In the genomic region with DNA sequence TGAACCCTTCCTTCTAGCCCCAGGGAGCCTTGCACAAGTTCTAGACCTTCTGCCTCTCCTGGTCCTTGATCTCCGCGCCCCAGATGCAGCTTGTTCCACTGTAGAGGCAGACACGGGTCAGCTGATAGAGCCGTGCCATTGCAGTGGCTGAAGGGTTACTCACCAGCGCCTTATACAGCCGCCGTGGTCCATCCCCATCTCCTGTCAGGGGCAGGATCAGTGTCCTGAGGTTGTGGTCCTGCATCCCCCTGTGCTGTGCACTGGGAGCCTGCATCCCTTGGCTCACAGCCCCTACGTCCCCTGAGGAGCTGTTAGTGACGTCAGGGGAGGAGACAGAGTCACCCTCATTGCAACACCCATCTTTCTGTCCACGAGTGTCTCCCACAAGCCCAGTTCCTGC, we compare ENCODE assay signal across 9 mouse cellular contexts. TPM values are rescaled to one million over a fixed set of nuclear protein-coding genes. Genes with fewer than 3 reads are reported as not detected.
A peak's percentile ranks its signal among the peaks of the same experiment; 100 is the strongest.
DNase-seq lines count a peak whose midpoint lies in the region; ATAC-seq and TF ChIP-seq lines count a peak whose summit lies in the region.
"Had no signal": no experiment of that assay in that cellular context is flagged by ENCODE, and none has a peak within 500 bp of the region (broad histone marks: within the 10 kb centered on the region; RNA-seq: fewer than 3 reads in every experiment).

No protein-coding gene starts in this region.

- no peak for TF ChIP-seq EP300 in liver, embryonic 14.5 days (IDR thresholded peaks at IDR 0.05; ENCODE audit: low read depth)

- H3K27ac ChIP-seq in kidney, postnatal 0 days: peak overlapping the region; percentile 50; the same call in 1 of the 2 replicates
- H3K27ac ChIP-seq in bone marrow macrophage, adult 2 months (ENCODE audit: insufficient read depth, low read depth, low read length): peak overlapping the region; percentile 24
- peak overlapping the region; percentile 35; the same call in 1 of the 2 replicates for H3K27ac ChIP-seq in forebrain, embryonic 15.5 days (replicated peaks)
- no peak overlapping the region for H3K27ac ChIP-seq in liver, embryonic 14.5 days
- no peak overlapping the region; the same call in 1 of the 2 replicates for H3K27ac ChIP-seq in hindbrain, embryonic 16.5 days (ENCODE audit: low read depth, low read length)
- H3K27ac ChIP-seq: hindbrain, embryonic 14.5 days had no signal

- H3K4me3 ChIP-seq in kidney, postnatal 0 days (replicated peaks; ENCODE audit: low read depth, low read length): no peak overlapping the region
- 0 out of 2 replicates have a peak overlapping the region, but pooled peaks have one; percentile 4 for H3K4me3 ChIP-seq in bone marrow macrophage, adult 2 months (ENCODE audit: insufficient read depth, low read length)
- no peak overlapping the region for H3K4me3 ChIP-seq in forebrain, embryonic 15.5 days
- H3K4me3 ChIP-seq in liver, embryonic 14.5 days (ENCODE audit: insufficient read depth in 1 of 2, low read depth in 2 of 2, low read length in 2 of 2): no peak overlapping the region
- no peak overlapping the region for H3K4me3 ChIP-seq in hindbrain, embryonic 16.5 days (ENCODE audit: low read length)

- peaks cover 45% of the 10 kb centered on the region for H3K4me1 ChIP-seq in kidney, postnatal 0 days (replicated peaks; ENCODE audit: insufficient read depth, low read length)
- peaks cover 59% of the 10 kb centered on the region for H3K4me1 ChIP-seq in bone marrow macrophage, adult 2 months (ENCODE audit: control insufficient read depth, insufficient read depth, low read length)
- peaks cover 17% of the 10 kb centered on the region for H3K4me1 ChIP-seq in forebrain, embryonic 15.5 days
- peaks cover 19 to 45% of the 10 kb centered on the region in 2 experiments for H3K4me1 ChIP-seq in liver, embryonic 14.5 days (replicated peaks; ENCODE audit: control insufficient read depth in 2 of 2, insufficient read depth in 2 of 2, low read length in 1 of 2)
- peaks cover 23% of the 10 kb centered on the region for H3K4me1 ChIP-seq in hindbrain, embryonic 16.5 days (ENCODE audit: control insufficient read depth, insufficient read depth, low read depth, low read length)

- DNase-seq in kidney, postnatal 0 days (ENCODE audit: low spot score): no peak
- DNase-seq in kidney, adult 9 months: no peak
- no peak for DNase-seq in liver, embryonic 14.5 days (ENCODE audit: low read depth in 3 of 3, low spot score in 3 of 3)
- no peak for DNase-seq in embryo, embryonic 9.5 days (ENCODE audit: extremely low spot score)
- no peak for DNase-seq in testis, postnatal 14 days (ENCODE audit: low spot score)

- H3K4me2 ChIP-seq in kidney, postnatal 0 days (ENCODE audit: low read length): peak overlapping the region; percentile 25; the same call in 1 of the 2 replicates
- H3K4me2 ChIP-seq in forebrain, embryonic 15.5 days (replicated peaks): no peak overlapping the region
- peak overlapping the region; percentile 52 for H3K4me2 ChIP-seq in liver, embryonic 14.5 days (ENCODE audit: low read depth)
- no peak overlapping the region for H3K4me2 ChIP-seq in hindbrain, embryonic 16.5 days (ENCODE audit: low read length)
- H3K4me2 ChIP-seq: hindbrain, embryonic 14.5 days had no signal

- no peaks in the 10 kb centered on the region for H3K9me3 ChIP-seq in kidney, postnatal 0 days (replicated peaks; ENCODE audit: low read length)
- H3K9me3 ChIP-seq in forebrain, embryonic 15.5 days: no peaks in the 10 kb centered on the region
- no peaks in the 10 kb centered on the region for H3K9me3 ChIP-seq in liver, embryonic 14.5 days (ENCODE audit: control insufficient read depth, low read length)
- H3K9me3 ChIP-seq in hindbrain, embryonic 16.5 days (ENCODE audit: control insufficient read depth, low read length): no peaks in the 10 kb centered on the region

- TF ChIP-seq POLR2A in bone marrow macrophage, adult 2 months (IDR thresholded peaks at IDR 0.05; ENCODE audit: borderline replicate concordance, low read depth, low read length): no peak

- no peak overlapping the region for H3K9ac ChIP-seq in kidney, postnatal 0 days (ENCODE audit: low read depth, low read length)
- H3K9ac ChIP-seq in forebrain, embryonic 15.5 days (replicated peaks): no peak overlapping the region
- H3K9ac ChIP-seq in liver, embryonic 14.5 days (replicated peaks): peak overlapping the region; percentile 35
- no peak overlapping the region for H3K9ac ChIP-seq in hindbrain, embryonic 16.5 days (ENCODE audit: low read depth, low read length)
- H3K9ac ChIP-seq: hindbrain, embryonic 14.5 days had no signal

- no peak for TF ChIP-seq CTCF in kidney, postnatal 0 days (IDR thresholded peaks at IDR 0.05; ENCODE audit: low read depth)
- TF ChIP-seq CTCF in bone marrow macrophage, adult 2 months (IDR thresholded peaks at IDR 0.05; ENCODE audit: low read depth, low read length): no peak
- no peak for TF ChIP-seq CTCF in liver, embryonic 14.5 days (IDR thresholded peaks at IDR 0.05; ENCODE audit: low read depth)

- peaks cover 26% of the 10 kb centered on the region for H3K36me3 ChIP-seq in kidney, postnatal 0 days (ENCODE audit: insufficient read depth, low read length)
- H3K36me3 ChIP-seq in forebrain, embryonic 15.5 days: peaks cover 27% of the 10 kb centered on the region
- peaks cover 6% of the 10 kb centered on the region; the same call in 1 of the 2 replicates for H3K36me3 ChIP-seq in liver, embryonic 14.5 days (replicated peaks; ENCODE audit: control insufficient read depth, insufficient read depth, low read depth)
- peaks cover 18% of the 10 kb centered on the region for H3K36me3 ChIP-seq in hindbrain, embryonic 16.5 days (ENCODE audit: control insufficient read depth, insufficient read depth, low read length)

- H3K27me3 ChIP-seq in kidney, postnatal 0 days (ENCODE audit: insufficient read depth, low read length): no peaks in the 10 kb centered on the region
- no peaks in the 10 kb centered on the region for H3K27me3 ChIP-seq in forebrain, embryonic 15.5 days
- H3K27me3 ChIP-seq in liver, embryonic 14.5 days (ENCODE audit: control insufficient read depth, insufficient read depth, low read length): no peaks in the 10 kb centered on the region
- H3K27me3 ChIP-seq in hindbrain, embryonic 16.5 days (replicated peaks; ENCODE audit: control insufficient read depth, insufficient read depth, low read length): no peaks in the 10 kb centered on the region

- no peak for ATAC-seq in kidney, postnatal 0 days (replicated peaks; ENCODE audit: low FRiP score, low read depth)
- no peak for ATAC-seq in forebrain, embryonic 15.5 days (replicated peaks)
- no peak for ATAC-seq in liver, embryonic 14.5 days (ENCODE audit: insufficient read depth)
- no peak for ATAC-seq in hindbrain, embryonic 16.5 days

- WGBS in kidney, postnatal 0 days: 65% methylated on average over 10 of the region's 10 CpGs
- 82% methylated on average over 10 of the region's 10 CpGs for WGBS in forebrain, embryonic 15.5 days
- WGBS in liver, embryonic 14.5 days (ENCODE audit: insufficient replicate concordance): 37% methylated on average over 10 of the region's 10 CpGs
- 77% methylated on average over 10 of the region's 10 CpGs for WGBS in hindbrain, embryonic 16.5 days

RNA-seq across cellular contexts. Expression of gene Pip5k1c, which starts 10.5 kb away (rescaled TPM):
- polyA plus RNA-seq in kidney, postnatal 0 days (2015; fragmentation: Nextera tagmentation; extraction: Ambion mirVana): 37.8 and 39.3 TPM in 2 replicates
- 90.9 and 106 TPM in 2 replicates for polyA plus RNA-seq in bone marrow macrophage, adult 2 months (2012; ENCODE audit: insufficient read depth, insufficient read length, missing spikeins)
- 123 and 127 TPM in 2 replicates for polyA plus RNA-seq in forebrain, embryonic 15.5 days (2015; fragmentation: Nextera tagmentation; extraction: Ambion mirVana)
- polyA plus RNA-seq in liver, embryonic 14.5 days (2012; rRNA removed): 12.8 and 13.1 TPM in 2 replicates
- polyA plus RNA-seq in liver, embryonic 14.5 days (2014; fragmentation: Nextera tagmentation; extraction: Ambion mirVana): 10.5 and 12.5 TPM in 2 replicates
- polyA plus RNA-seq in hindbrain, embryonic 16.5 days (2015; fragmentation: Nextera tagmentation; extraction: Ambion mirVana): 128 and 144 TPM in 2 replicates

RNA-seq across cellular contexts. Expression of gene Tjp3, which starts 11.9 kb away (rescaled TPM):
- 19.0 and 19.1 TPM in 2 replicates for polyA plus RNA-seq in kidney, postnatal 0 days (2015; fragmentation: Nextera tagmentation; extraction: Ambion mirVana)
- polyA plus RNA-seq in bone marrow macrophage, adult 2 months (2012; ENCODE audit: insufficient read depth, insufficient read length, missing spikeins): 9.2 and 9.8 TPM in 2 replicates
- 8.5 and 9.0 TPM in 2 replicates for polyA plus RNA-seq in forebrain, embryonic 15.5 days (2015; fragmentation: Nextera tagmentation; extraction: Ambion mirVana)
- polyA plus RNA-seq in liver, embryonic 14.5 days (2012; rRNA removed): 0.38 and 0.40 TPM in 2 replicates
- polyA plus RNA-seq in liver, embryonic 14.5 days (2014; fragmentation: Nextera tagmentation; extraction: Ambion mirVana): 0.20 and 0.37 TPM in 2 replicates
- 5.3 and 6.4 TPM in 2 replicates for polyA plus RNA-seq in hindbrain, embryonic 16.5 days (2015; fragmentation: Nextera tagmentation; extraction: Ambion mirVana)

RNA-seq across cellular contexts. Expression of gene Cactin, which starts 17.6 kb away (rescaled TPM):
- 24.5 and 26.4 TPM in 2 replicates for polyA plus RNA-seq in kidney, postnatal 0 days (2015; fragmentation: Nextera tagmentation; extraction: Ambion mirVana)
- polyA plus RNA-seq in bone marrow macrophage, adult 2 months (2012; ENCODE audit: insufficient read depth, insufficient read length, missing spikeins): 18.1 and 18.2 TPM in 2 replicates
- polyA plus RNA-seq in forebrain, embryonic 15.5 days (2015; fragmentation: Nextera tagmentation; extraction: Ambion mirVana): 40.7 and 42.4 TPM in 2 replicates
- 20.8 and 24.3 TPM in 2 replicates for polyA plus RNA-seq in liver, embryonic 14.5 days (2012; rRNA removed)
- polyA plus RNA-seq in liver, embryonic 14.5 days (2014; fragmentation: Nextera tagmentation; extraction: Ambion mirVana): 12.1 and 16.6 TPM in 2 replicates
- 26.3 and 30.6 TPM in 2 replicates for polyA plus RNA-seq in hindbrain, embryonic 16.5 days (2015; fragmentation: Nextera tagmentation; extraction: Ambion mirVana)

RNA-seq across cellular contexts. Expression of gene Tbxa2r, which starts 25.3 kb away (rescaled TPM):
- polyA plus RNA-seq in kidney, postnatal 0 days (2015; fragmentation: Nextera tagmentation; extraction: Ambion mirVana): 16.1 and 17.5 TPM in 2 replicates
- not detected in 2 replicates for polyA plus RNA-seq in bone marrow macrophage, adult 2 months (2012; ENCODE audit: insufficient read depth, insufficient read length, missing spikeins)
- 3.1 and 4.3 TPM in 2 replicates for polyA plus RNA-seq in forebrain, embryonic 15.5 days (2015; fragmentation: Nextera tagmentation; extraction: Ambion mirVana)
- polyA plus RNA-seq in liver, embryonic 14.5 days (2012; rRNA removed): 2.4 and 3.1 TPM in 2 replicates
- polyA plus RNA-seq in liver, embryonic 14.5 days (2014; fragmentation: Nextera tagmentation; extraction: Ambion mirVana): 1.9 and 3.3 TPM in 2 replicates
- polyA plus RNA-seq in hindbrain, embryonic 16.5 days (2015; fragmentation: Nextera tagmentation; extraction: Ambion mirVana): 5.4 and 6.3 TPM in 2 replicates

RNA-seq across cellular contexts. Expression of gene Apba3, which starts 36.5 kb away (rescaled TPM):
- 55.7 and 60.5 TPM in 2 replicates for polyA plus RNA-seq in kidney, postnatal 0 days (2015; fragmentation: Nextera tagmentation; extraction: Ambion mirVana)
- 34.3 and 36.1 TPM in 2 replicates for polyA plus RNA-seq in bone marrow macrophage, adult 2 months (2012; ENCODE audit: insufficient read depth, insufficient read length, missing spikeins)
- polyA plus RNA-seq in forebrain, embryonic 15.5 days (2015; fragmentation: Nextera tagmentation; extraction: Ambion mirVana): 33.5 and 37.5 TPM in 2 replicates
- polyA plus RNA-seq in liver, embryonic 14.5 days (2012; rRNA removed): 14.3 and 14.6 TPM in 2 replicates
- polyA plus RNA-seq in liver, embryonic 14.5 days (2014; fragmentation: Nextera tagmentation; extraction: Ambion mirVana): 15.7 and 16.1 TPM in 2 replicates
- polyA plus RNA-seq in hindbrain, embryonic 16.5 days (2015; fragmentation: Nextera tagmentation; extraction: Ambion mirVana): 39.2 and 41.8 TPM in 2 replicates

Comparison
In these comparisons a context has a peak if more than half of its experiments do, and no peak if none do; other contexts are left out.
1. H3K27ac ChIP-seq: peak in kidney, postnatal 0 days (single experiment), bone marrow macrophage, adult 2 months (single experiment) and forebrain, embryonic 15.5 days (single experiment); none in liver, embryonic 14.5 days (single experiment) and hindbrain, embryonic 16.5 days (single experiment).
2. H3K4me2 ChIP-seq: peak in kidney, postnatal 0 days (single experiment) and liver, embryonic 14.5 days (single experiment); none in forebrain, embryonic 15.5 days (single experiment) and hindbrain, embryonic 16.5 days (single experiment).